Mouse (Mus musculus): Measurements from ENCODE around the gene Cbarp.

GRCm38 (mm10) chr10:80147146-80147718, 6.6 kb upstream of the Cbarp start:
- TF ChIP-seq CTCF (conservative IDR thresholded peaks at IDR 0.05; ENCODE audit: low read length) = no peak
- no peak for TF ChIP-seq NANOG (IDR thresholded peaks at IDR 0.05; ENCODE audit: borderline replicate concordance, low read length)
- TF ChIP-seq POU5F1 (IDR thresholded peaks at IDR 0.05; ENCODE audit: borderline replicate concordance, low read length) = no peak

Data from E14TG2a.4 (cell line).